Mouse (Mus musculus): Measurements from ENCODE around the gene Olfr228. TPM values are rescaled to one million over a fixed set of nuclear protein-coding genes. Genes with fewer than 3 reads are reported as not detected.
"Not testable (repeated sequence)": the region's sequence is repeated elsewhere in the genome, so short reads cannot be mapped to it uniquely, and the experiment has no call there.

Gene Olfr228
- polyA plus RNA-seq (2021), result not detected

DNA sequence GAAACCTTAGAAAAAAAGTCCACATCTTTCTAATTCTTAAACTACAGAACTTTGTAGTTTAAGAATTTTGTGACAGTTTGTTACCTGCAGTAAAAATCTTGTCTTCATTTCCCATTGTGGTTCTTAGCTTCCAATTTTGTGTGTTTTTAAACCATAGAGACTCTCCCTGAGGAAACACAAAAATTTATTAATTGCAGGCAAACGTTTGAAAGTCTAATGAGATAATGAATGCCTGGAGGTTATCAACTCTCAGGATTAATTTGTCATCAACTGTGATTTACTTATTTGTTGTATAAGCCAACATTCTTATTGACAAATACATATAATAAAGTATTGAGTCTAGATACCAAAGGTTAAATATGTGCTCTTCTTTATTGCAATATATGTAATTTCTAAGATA, at the start of gene Olfr228:
Olfr228 (minus strand) TSS at position 101 of the 400 bp plus-strand sequence.
- CTCF ChIA-PET, result no interaction called here

DNA sequence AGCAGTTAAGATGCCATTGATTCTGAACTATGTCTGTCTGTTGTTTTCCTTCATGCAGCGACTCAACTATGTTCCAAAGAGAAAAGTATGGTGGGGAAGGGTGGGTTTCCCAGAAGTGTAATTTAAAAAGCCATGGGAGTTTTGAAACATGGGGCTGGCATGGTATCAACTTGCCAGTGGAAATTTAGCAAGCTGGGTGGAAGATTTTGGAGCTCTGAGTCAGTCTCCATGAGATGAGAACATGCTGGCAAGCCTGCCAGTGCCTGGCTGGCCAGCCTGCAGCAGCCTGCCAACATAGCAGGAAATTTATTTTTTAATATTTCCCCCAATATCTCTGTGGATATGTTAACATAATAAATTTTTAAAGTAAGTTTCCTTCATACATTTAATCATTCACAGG, 43.8 kb upstream of the Olfr228 start:
- H3K27me3 ChIP-seq, result no peaks in the 10 kb centered on the region
- ATAC-seq (no peak), DNase-seq (ENCODE audit: low read depth, low spot score) (no peak)
- ChIA-PET CTCF (no interaction called here), POLR2A (no interaction called here)
- no peak for TF ChIP-seq CTCF (IDR thresholded peaks at IDR 0.05)
- in situ Hi-C loops (cut with MboI; ENCODE audit: low pct_unique_long_range_greater_than_20kb), result no loop called here

More for the DNA sequence above, at the start of gene Olfr228:
- in situ Hi-C loops (cut with MboI; ENCODE audit: low pct_unique_long_range_greater_than_20kb), result no loop called here
- DNase-seq (ENCODE audit: low read depth, low spot score) (no peak), ATAC-seq (no peak)
- TF ChIP-seq CTCF (IDR thresholded peaks at IDR 0.05), result no peak
- POLR2A ChIA-PET, result no interaction called here
- H3K27me3 ChIP-seq, result no peaks in the 10 kb centered on the region

DNA sequence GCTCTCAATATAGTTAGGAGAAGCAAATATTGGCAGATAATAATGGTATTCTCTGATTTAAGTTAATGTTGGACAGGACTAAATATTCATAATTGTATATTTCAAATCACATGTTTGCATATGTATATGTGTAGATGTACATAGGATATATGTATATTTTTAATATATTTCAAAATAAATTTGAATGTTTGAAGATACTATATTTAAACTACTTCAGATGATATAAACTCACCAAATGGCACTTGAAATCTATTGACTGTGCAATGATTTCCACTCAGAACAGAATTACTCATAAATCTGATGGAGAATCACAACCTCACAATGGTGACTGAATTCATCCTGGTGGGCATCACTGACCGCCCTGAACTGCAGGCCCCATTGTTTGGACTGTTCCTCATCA, 21.0 kb upstream of the Olfr228 start, which contains the start of gene Olfr1076:
Olfr1076 (plus strand) TSS at position 301 of the 400 bp plus-strand sequence.
- in situ Hi-C loops (cut with MboI; ENCODE audit: low pct_unique_long_range_greater_than_20kb), result no loop called here
- no peak for ATAC-seq
- H3K27me3 ChIP-seq, result no peaks in the 10 kb centered on the region
- no peak for TF ChIP-seq CTCF (IDR thresholded peaks at IDR 0.05)
- CTCF ChIA-PET, result no interaction called here
- POLR2A ChIA-PET, result no interaction called here
- no peak for DNase-seq (ENCODE audit: low read depth, low spot score)

DNA sequence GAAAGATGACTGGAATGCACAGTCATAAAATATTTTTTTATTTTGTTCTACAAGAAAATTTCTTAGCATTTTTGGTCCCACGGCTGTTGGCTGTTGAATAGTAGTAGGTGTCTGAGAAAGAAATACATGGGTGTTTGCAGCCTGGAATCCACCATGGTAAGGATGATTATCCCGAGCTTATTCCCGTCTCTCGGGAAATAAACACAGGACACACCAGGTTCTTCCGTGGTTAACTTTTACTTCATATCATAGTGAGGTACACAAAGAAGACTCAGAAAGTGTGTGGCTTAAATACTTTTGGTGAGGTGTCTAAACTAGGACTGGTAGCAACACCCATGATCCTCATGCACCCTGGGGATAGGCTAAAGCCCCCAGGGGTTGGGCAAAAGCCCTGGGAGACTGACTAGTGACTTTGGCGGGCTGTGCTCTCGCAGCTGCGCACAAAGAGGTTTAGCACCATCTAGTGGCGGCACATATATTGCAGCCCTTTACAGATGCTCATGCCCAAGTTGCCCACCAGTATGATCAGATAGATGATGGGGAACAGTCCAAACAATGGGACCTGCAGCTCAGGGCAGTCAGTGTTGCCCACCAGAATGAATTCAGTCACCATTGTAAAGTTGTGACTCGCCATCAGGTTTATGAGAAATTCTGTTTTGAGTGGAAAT, 22.6 kb downstream of the Olfr228 start:
- ChIA-PET CTCF (no interaction called here), POLR2A (no interaction called here)
- no peak for TF ChIP-seq CTCF (IDR thresholded peaks at IDR 0.05)
- H3K27me3 ChIP-seq, result no peaks in the 10 kb centered on the region
- ATAC-seq, result no peak
- no peak for DNase-seq (ENCODE audit: low read depth, low spot score)
- in situ Hi-C loops (cut with MboI; ENCODE audit: low pct_unique_long_range_greater_than_20kb), result no loop called here

DNA sequence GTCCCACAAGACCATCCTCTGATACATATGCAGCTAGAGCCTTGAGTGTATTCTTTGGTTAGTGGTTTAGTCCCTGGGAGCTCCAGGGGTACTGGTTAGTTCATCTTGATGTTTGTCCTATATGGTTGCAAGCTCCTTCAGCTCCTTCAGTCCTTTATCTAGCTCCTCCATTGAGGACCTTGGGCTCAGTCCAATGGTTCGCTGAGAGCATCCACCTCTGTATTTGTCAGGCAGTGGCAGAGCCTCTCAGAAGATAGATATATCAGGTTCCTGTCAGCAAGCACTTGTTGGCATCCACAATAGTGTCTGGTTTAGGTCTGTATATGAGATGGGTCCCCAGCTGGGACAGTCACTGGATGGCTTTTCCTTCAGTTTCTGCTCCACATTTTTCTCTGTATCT, 26.8 kb downstream of the Olfr228 start:
- POLR2A ChIA-PET, result no interaction called here
- ATAC-seq, result no peak
- in situ Hi-C loops (cut with MboI; ENCODE audit: low pct_unique_long_range_greater_than_20kb), result no loop called here
- no peaks in the 10 kb centered on the region for H3K27me3 ChIP-seq
- TF ChIP-seq CTCF (IDR thresholded peaks at IDR 0.05), result no peak
- CTCF ChIA-PET, result no interaction called here
- no peak for DNase-seq (ENCODE audit: low read depth, low spot score)

DNA sequence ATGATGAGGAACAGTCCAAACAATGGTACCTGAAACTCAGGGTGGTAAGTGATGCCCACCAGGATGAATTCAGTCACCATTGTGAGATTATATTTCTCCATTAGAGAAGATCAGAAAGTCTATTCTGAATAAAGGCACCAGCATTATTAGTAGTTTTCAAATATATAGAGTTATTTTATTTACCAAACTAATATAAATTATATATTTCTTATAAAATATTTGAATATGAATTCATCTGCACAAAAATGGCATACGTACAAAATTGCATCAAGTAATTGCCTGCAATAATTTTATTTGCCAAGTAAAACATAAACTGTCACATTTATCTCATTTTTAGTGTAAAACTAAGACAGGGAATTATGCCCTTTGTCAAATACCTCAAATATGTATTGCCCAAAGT, 31.0 kb downstream of the Olfr228 start, which contains the start of gene Olfr1066:
Olfr1066 (minus strand) TSS at position 101 of the 400 bp plus-strand sequence.
- H3K27me3 ChIP-seq, result no peaks in the 10 kb centered on the region
- ChIA-PET POLR2A (no interaction called here), CTCF (no interaction called here)
- DNase-seq (ENCODE audit: low read depth, low spot score) (no peak), ATAC-seq (no peak)
- TF ChIP-seq CTCF (IDR thresholded peaks at IDR 0.05), result no peak
- in situ Hi-C loops (cut with MboI; ENCODE audit: low pct_unique_long_range_greater_than_20kb), result no loop called here

DNA sequence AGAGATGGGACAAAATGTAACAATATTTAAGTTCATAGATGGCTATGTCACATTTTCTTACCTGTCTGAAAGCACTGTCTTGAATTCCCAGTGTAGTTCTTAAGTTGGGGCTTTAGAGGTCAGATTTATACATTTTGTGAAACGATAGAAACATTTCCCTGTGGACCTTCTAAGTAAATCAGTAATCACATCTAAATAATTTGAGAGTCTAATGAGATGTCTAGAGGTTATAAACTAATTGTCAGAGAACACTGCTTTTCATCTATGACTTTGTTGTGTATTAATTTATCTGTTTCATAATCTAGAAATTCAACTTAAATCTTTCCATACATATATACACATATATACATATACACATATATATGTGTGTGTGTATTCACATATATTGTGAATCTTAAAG, 36.7 kb downstream of the Olfr228 start, which contains the start of gene Olfr1065:
Olfr1065 (minus strand) TSS at position 101 of the 400 bp plus-strand sequence.
- DNase-seq (ENCODE audit: low read depth, low spot score); POLR2A ChIA-PET; in situ Hi-C loops (cut with MboI; ENCODE audit: low pct_unique_long_range_greater_than_20kb); ATAC-seq; CTCF ChIA-PET; H3K27me3 ChIP-seq: not testable (repeated sequence)

DNA sequence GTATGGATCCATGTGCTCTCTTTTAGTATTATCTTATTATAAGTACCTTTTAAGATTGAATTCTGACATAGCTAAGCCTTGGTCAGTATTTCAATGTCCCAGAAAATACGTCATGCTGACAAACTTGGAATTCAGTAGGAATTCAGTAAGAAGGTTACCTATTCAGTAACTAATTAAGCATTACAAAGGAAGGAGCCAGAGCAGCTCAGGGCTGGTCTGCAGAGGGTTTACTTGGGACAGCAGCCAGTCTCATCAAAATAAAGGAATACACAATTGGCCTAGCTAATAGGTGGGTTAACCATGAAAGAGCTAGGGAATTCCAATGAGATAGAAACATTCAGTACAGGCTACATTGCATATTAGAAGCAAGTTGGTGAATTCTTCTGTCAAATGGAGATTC, 45.1 kb downstream of the Olfr228 start:
- DNase-seq (ENCODE audit: low read depth, low spot score); in situ Hi-C loops (cut with MboI; ENCODE audit: low pct_unique_long_range_greater_than_20kb); CTCF ChIA-PET; ATAC-seq; H3K27me3 ChIP-seq; POLR2A ChIA-PET: not testable (repeated sequence)

Other genes with a start within 250 kb of the Olfr228 start
- gene Olfr1048, start 247.1 kb downstream of the Olfr228 start, polyA plus RNA-seq (2021), result not detected
- gene Olfr1049, start 229.1 kb downstream of the Olfr228 start, polyA plus RNA-seq (2021), result not detected
- gene Olfr1051, start 208.3 kb downstream of the Olfr228 start, polyA plus RNA-seq (2021), result not detected
- not detected for gene Olfr1052, start 194.9 kb downstream of the Olfr228 start, polyA plus RNA-seq (2021)
- not detected for gene Olfr1053, start 172.1 kb downstream of the Olfr228 start, polyA plus RNA-seq (2021)
- gene Olfr1054, start 152.0 kb downstream of the Olfr228 start, polyA plus RNA-seq (2021), result not detected
- not detected for gene Olfr1055, start 137.1 kb downstream of the Olfr228 start, polyA plus RNA-seq (2021)
- not detected for gene Olfr1056, start 124.9 kb downstream of the Olfr228 start, polyA plus RNA-seq (2021)
- not detected for gene Olfr1057, start 109.0 kb downstream of the Olfr228 start, polyA plus RNA-seq (2021)
- gene Olfr1058, start 98.8 kb downstream of the Olfr228 start, polyA plus RNA-seq (2021), result not detected
- gene Olfr1061, start 73.3 kb downstream of the Olfr228 start, polyA plus RNA-seq (2021), result not detected
- gene Olfr1062, start 60.6 kb downstream of the Olfr228 start, polyA plus RNA-seq (2021), result not detected
- gene Olfr1065, start 36.8 kb downstream of the Olfr228 start, polyA plus RNA-seq (2021), result not detected
- gene Olfr1066, start 31.1 kb downstream of the Olfr228 start, polyA plus RNA-seq (2021), result not detected
- not detected for gene Olfr1076, start 21.1 kb upstream of the Olfr228 start, polyA plus RNA-seq (2021)
- not detected for gene Olfr1079, start 55.1 kb upstream of the Olfr228 start, polyA plus RNA-seq (2021)
- gene Olfr1080, start 70.8 kb upstream of the Olfr228 start, polyA plus RNA-seq (2021), result not detected
- gene Olfr1082, start 111.6 kb upstream of the Olfr228 start, polyA plus RNA-seq (2021), result not detected
- not detected for gene Olfr1084, start 152.3 kb upstream of the Olfr228 start, polyA plus RNA-seq (2021)
- not detected for gene Olfr1085, start 174.6 kb upstream of the Olfr228 start, polyA plus RNA-seq (2021)
- gene Olfr1086, start 192.7 kb upstream of the Olfr228 start, polyA plus RNA-seq (2021), result not detected
- gene Olfr1087, start 211.0 kb upstream of the Olfr228 start, polyA plus RNA-seq (2021), result not detected
- gene Olfr1089, start 246.3 kb upstream of the Olfr228 start, polyA plus RNA-seq (2021), result not detected

All from Patski (cell line).